Mouse (Mus musculus) midbrain, embryonic 14.5 days (tissue): Measurements from ENCODE around the gene Trp53inp2. TPM values are rescaled to one million over a fixed set of nuclear protein-coding genes. Genes with fewer than 3 reads are reported as not detected.

Experiments used
- ATAC-seq: fragments of 200-750 bp; cut with Nextera tagmentation; 2 replicates; pipeline ENCODE4 v1.8.0; 2017; ENCODE audit warnings: moderate number of reproducible peaks, moderate library complexity; ENCODE audit not compliant: low FRiP score, low TSS enrichment
- DNase-seq: peaks from one replicate; pipeline ENCODE4 v3.0.0-alpha.2; 2015
- H3K27ac ChIP-seq: fragments of 300-500 bp; sonication (generic); replicated peaks from 2 replicates; pipeline ENCODE4 v1.5.1; 2014; ENCODE audit warnings: mild to moderate bottlenecking, low read depth, low read length, moderate library complexity
- H3K27me3 ChIP-seq: fragments of 300-500 bp; sonication (generic); 2 replicates; pipeline ENCODE4 v1.6.1; 2014; ENCODE audit warnings: low read length, control low read depth, mixed read lengths; ENCODE audit not compliant: control insufficient read depth, insufficient read depth
- H3K36me3 ChIP-seq: fragments of 300-500 bp; sonication (generic); 2 replicates; pipeline ENCODE4 v1.6.1; 2014; ENCODE audit warnings: low read length, control low read depth; ENCODE audit not compliant: control insufficient read depth, insufficient read depth
- H3K4me1 ChIP-seq: fragments of 300-500 bp; sonication (generic); 2 replicates; pipeline ENCODE4 v1.6.1; 2014; ENCODE audit warnings: mild to moderate bottlenecking, antibody characterized with exemption, low read length, control low read depth; ENCODE audit not compliant: control insufficient read depth, insufficient read depth
- H3K4me2 ChIP-seq: fragments of 300-500 bp; sonication (generic); 2 replicates; pipeline ENCODE4 v1.6.1; 2014; ENCODE audit warnings: mild to moderate bottlenecking, low read length, moderate library complexity
- H3K4me3 ChIP-seq: fragments of 300-500 bp; sonication (generic); replicated peaks from 2 replicates; pipeline ENCODE4 v1.5.1; 2014; ENCODE audit warnings: low read depth, low read length
- H3K9ac ChIP-seq: fragments of 300-500 bp; sonication (generic); replicated peaks from 2 replicates; pipeline ENCODE4 v1.6.1; 2014; ENCODE audit warnings: mild to moderate bottlenecking, low read length, moderate library complexity
- H3K9me3 ChIP-seq: fragments of 300-500 bp; sonication (generic); 2 replicates; pipeline ENCODE4 v1.6.1; 2016; ENCODE audit warnings: low read length, control low read depth, mixed read lengths; ENCODE audit not compliant: control insufficient read depth
- WGBS: fragments of 180-500 bp; shearing (Covaris S2); extraction: QIAGEN DNeasy Blood & Tissue Kit; methylation state at CpG from one replicate; pipeline ENCODE4 v1.1.7; 2014; 5-methylcytosine and 5-hydroxymethylcytosine counted together
- polyA plus RNA-seq: library from polyadenylated mRNA; unstranded; fragments of >200 nt; fragmentation: Nextera tagmentation; extraction: Ambion mirVana; gene quantifications from 2 replicates; pipeline ENCODE4 v1.2.1, GENCODE M21; 2014

Gene Trp53inp2
- polyA plus RNA-seq, 1 experiment from 2014 or later = 98.6 TPM

- ATAC-seq = peak; percentile 99
- Histone ChIP-seq H3K36me3 (no peaks in the 10 kb centered on the region), H3K9ac (peak within 1 kb of the TSS; percentile 62), H3K4me3 (peak within 1 kb of the TSS; percentile 74), H3K9me3 (no peaks in the 10 kb centered on the region), H3K27me3 (no peaks in the 10 kb centered on the region), H3K27ac (peak within 1 kb of the TSS; percentile 77), H3K4me2 (peak within 1 kb of the TSS; percentile 78), H3K4me1 (0 out of 2 replicates have a peak, but pooled peaks cover 8% of the 10 kb centered on the region)
- DNase-seq = peak; percentile 98
- under 1% methylated on average over 38 of the region's 38 CpGs for WGBS
Observed at GRCm38 (mm10) chr2:155356971-155357591, 23.8 kb upstream of the Trp53inp2 start, which contains the start of gene Pigu. TSS of gene Pigu (minus strand) at chr2:155357430.

DNA sequence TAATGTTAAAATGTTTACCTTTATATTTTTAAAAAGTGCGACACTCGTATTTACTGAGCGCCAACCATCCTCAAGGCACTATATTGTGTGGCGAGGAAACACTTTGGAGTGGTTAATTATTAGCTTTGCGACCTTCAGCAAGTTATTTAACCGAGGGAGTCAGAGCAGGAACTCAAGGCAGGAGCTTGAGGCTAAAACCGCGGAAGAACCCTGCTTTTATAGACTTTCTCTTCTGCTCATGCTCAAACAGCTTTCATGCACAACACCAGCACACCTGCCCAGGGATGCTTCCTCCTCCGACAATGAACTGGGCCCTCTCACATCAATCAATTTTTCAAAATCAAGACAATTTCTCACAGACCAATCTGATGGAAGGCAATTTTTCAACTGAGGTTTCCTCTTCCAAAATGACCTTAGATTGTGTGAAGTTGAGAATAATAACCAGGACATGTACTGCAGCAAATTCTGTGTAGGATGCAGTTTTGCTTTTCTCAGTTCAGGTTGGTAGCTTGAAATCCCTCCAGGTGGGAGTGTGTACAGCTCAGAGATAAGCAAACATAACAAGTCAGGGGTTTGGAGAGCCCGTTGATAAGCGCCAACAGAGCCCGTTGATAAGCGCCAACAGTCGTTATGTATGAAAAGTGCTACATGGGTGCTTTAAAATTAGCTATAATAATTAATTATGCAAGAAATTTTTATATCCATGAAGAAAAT, 23.0 kb upstream of the Trp53inp2 start:
- peak overlapping the region; percentile 20 for H3K27ac ChIP-seq
- H3K36me3 ChIP-seq = no peaks in the 10 kb centered on the region
- 0 out of 2 replicates have a peak, but pooled peaks cover 8% of the 10 kb centered on the region for H3K4me1 ChIP-seq
- 35% methylated on average over 14 of the region's 14 CpGs for WGBS
- peak; percentile 60 for DNase-seq
- peak overlapping the region; percentile 44 for H3K9ac ChIP-seq
- peak overlapping the region; percentile 59 for H3K4me2 ChIP-seq
- peak; percentile 48 for ATAC-seq
- peak overlapping the region; percentile 74 for H3K4me3 ChIP-seq
- H3K9me3 ChIP-seq = no peaks in the 10 kb centered on the region
- H3K27me3 ChIP-seq = no peaks in the 10 kb centered on the region

GRCm38 (mm10) chr2:155367635-155368284, 13.1 kb upstream of the Trp53inp2 start:
- WGBS = 86% methylated on average over 7 of the region's 7 CpGs

GRCm38 (mm10) chr2:155369333-155369883, 11.5 kb upstream of the Trp53inp2 start:
- H3K4me3 ChIP-seq = no peak overlapping the region
- ATAC-seq (no peak), DNase-seq (peak; percentile 25)
- no peaks in the 10 kb centered on the region for H3K9me3 ChIP-seq
- H3K9ac ChIP-seq = no peak overlapping the region
- no peaks in the 10 kb centered on the region for H3K36me3 ChIP-seq
- no peak overlapping the region for H3K27ac ChIP-seq
- no peaks in the 10 kb centered on the region for H3K27me3 ChIP-seq
- H3K4me2 ChIP-seq = no peak overlapping the region
- WGBS = 69% methylated on average over 7 of the region's 7 CpGs
- H3K4me1 ChIP-seq = no peaks in the 10 kb centered on the region

More at GRCm38 (mm10) chr2:155367635-155368284, 13.1 kb upstream of the Trp53inp2 start:
- no peak overlapping the region for H3K9ac ChIP-seq
- H3K36me3 ChIP-seq = no peaks in the 10 kb centered on the region
- H3K4me2 ChIP-seq = no peak overlapping the region
- H3K9me3 ChIP-seq = no peaks in the 10 kb centered on the region
- H3K27me3 ChIP-seq = no peaks in the 10 kb centered on the region
- H3K27ac ChIP-seq = no peak overlapping the region
- no peaks in the 10 kb centered on the region for H3K4me1 ChIP-seq
- ATAC-seq = no peak
- no peak overlapping the region for H3K4me3 ChIP-seq
- DNase-seq = no peak

DNA sequence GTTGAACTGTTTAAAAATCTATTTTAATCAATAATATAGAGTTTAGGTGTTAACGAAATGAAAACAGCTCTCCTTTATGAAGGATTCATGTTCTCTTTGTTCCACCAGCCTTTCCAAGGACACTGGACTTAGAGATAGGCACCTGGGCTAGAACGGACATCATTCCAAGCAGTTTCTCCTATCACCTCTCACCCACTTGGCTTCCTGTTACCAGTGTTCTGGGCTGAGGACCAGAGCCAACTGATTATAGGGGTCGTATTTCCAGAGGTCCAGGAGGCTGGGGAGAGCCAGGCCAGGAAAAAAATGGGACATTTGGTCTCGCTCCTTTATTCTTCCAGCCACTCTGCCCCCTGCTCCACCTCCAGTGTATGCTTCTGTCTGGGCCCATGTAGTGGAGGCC, 8.4 kb upstream of the Trp53inp2 start:
- Histone ChIP-seq H3K4me3 (no peak overlapping the region), H3K9me3 (no peaks in the 10 kb centered on the region), H3K4me2 (no peak overlapping the region), H3K4me1 (no peaks in the 10 kb centered on the region), H3K27me3 (no peaks in the 10 kb centered on the region), H3K36me3 (no peaks in the 10 kb centered on the region), H3K9ac (no peak overlapping the region), H3K27ac (no peak overlapping the region)
- WGBS = 76% methylated on average over 4 of the region's 4 CpGs
- ATAC-seq = no peak
- DNase-seq = no peak

- no peak overlapping the region for H3K9ac ChIP-seq
- no peaks in the 10 kb centered on the region for H3K27me3 ChIP-seq
- WGBS = 71% methylated on average over 1 of the region's 1 CpGs
- no peak overlapping the region for H3K27ac ChIP-seq
- DNase-seq = no peak
- ATAC-seq = no peak
- no peaks in the 10 kb centered on the region for H3K9me3 ChIP-seq
- H3K36me3 ChIP-seq = no peaks in the 10 kb centered on the region
- no peak overlapping the region for H3K4me2 ChIP-seq
- H3K4me3 ChIP-seq = no peak overlapping the region
- no peaks in the 10 kb centered on the region for H3K4me1 ChIP-seq
Observed at GRCm38 (mm10) chr2:155373302-155373701, 7.6 kb upstream of the Trp53inp2 start.

- no peaks in the 10 kb centered on the region for H3K27me3 ChIP-seq
- no peak overlapping the region for H3K4me3 ChIP-seq
- no peaks in the 10 kb centered on the region for H3K9me3 ChIP-seq
- no peaks in the 10 kb centered on the region for H3K4me1 ChIP-seq
- WGBS = 87% methylated on average over 1 of the region's 1 CpGs
- no peak overlapping the region for H3K4me2 ChIP-seq
- ATAC-seq (no peak), DNase-seq (no peak)
- no peak overlapping the region for H3K9ac ChIP-seq
- H3K27ac ChIP-seq = no peak overlapping the region
- no peaks in the 10 kb centered on the region for H3K36me3 ChIP-seq
Observed at GRCm38 (mm10) chr2:155373886-155374285, 7.0 kb upstream of the Trp53inp2 start.

GRCm38 (mm10) chr2:155374521-155374920, 6.3 kb upstream of the Trp53inp2 start:
- Histone ChIP-seq H3K36me3 (no peaks in the 10 kb centered on the region), H3K4me1 (no peaks in the 10 kb centered on the region), H3K27ac (no peak overlapping the region), H3K9me3 (no peaks in the 10 kb centered on the region), H3K4me2 (no peak overlapping the region), H3K9ac (no peak overlapping the region), H3K4me3 (no peak overlapping the region), H3K27me3 (no peaks in the 10 kb centered on the region)
- no peak for DNase-seq
- ATAC-seq = no peak
